Mouse (Mus musculus) ovary, adult 18-20 months (tissue): ENCODE measurements around the gene Lgals2.

Source experiments
- DNase-seq: peaks from one replicate; pipeline ENCODE4 v3.0.0; 2022; ENCODE audit warnings: low spot score, mixed read lengths

Lgals2 gene

DNA sequence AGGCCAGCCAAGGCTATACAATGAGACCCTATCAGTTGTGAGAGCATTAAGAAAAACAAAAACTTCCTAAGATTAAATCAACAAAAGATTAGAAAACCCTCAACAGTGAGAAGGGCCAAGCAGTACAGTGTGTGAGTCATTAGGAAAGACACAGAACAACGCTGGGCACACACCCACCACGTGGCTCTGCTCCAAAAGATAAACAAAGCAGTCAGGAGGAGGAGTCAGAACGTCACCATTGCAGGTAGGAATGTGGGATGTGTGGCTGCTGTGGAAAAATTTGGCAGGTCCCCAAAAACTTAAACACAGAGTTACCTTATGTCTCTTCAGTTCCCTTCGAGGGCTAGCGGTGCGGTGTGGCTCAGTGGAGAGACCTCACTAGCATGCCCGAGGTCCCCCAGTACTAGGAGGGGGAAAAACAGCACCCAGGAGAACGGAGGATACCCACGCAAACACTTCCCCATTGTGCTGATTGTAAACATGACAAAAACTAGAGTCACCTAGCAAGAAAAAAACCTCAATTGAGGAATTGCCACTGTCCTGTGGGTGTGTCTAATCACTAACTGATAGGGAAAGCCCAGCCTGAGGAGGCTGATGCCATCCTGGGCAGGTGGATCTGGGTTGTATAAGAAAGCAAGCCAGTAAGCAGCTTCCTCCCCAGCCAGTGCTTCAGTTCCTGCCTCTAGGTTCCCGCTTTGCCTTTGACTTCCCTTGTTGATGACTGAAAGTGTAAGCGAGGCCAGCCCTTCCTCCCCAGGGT is 39.8 kb downstream of the Lgals2 start:
- DNase-seq, result no peak

DNA sequence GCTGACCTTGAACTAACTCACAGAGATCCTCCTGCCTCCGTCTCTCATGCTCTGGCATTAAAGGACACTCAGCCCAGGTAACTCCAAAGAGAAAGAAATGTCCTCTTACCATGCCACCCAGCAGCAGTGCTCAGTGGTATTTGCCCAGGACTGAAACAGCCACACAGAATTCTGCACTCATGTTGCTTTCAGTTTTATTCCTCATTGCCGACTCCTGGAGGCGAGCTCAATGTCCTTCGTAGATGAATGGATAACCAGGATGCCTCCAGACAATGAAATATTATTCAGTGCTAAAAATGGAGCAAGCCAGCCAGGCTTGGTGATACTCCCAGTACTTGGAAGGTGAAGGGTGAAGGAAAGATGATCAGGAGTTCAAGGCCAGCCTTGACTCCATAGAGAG is 41.7 kb downstream of the Lgals2 start:
- DNase-seq, result no peak

DNA sequence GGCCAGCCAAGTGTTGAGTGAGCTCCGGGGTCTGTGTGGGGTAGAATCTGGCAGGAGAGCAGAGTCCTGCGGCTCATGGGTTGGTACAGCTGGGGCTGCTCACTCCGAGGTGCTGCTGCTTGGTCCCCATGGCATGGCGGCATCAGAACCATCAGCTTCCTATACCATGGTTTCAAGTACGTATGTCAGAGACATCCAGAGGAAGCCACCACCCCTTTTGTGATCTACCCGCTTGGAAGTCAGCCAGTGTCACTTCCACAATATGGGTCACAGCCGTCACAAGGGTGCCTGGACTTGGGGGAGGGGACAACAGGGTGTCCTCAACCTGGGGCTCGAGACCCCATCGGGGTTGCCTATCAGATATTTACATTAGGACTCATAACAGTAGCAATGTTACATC is 45.2 kb downstream of the Lgals2 start:
- no peak for DNase-seq

DNA sequence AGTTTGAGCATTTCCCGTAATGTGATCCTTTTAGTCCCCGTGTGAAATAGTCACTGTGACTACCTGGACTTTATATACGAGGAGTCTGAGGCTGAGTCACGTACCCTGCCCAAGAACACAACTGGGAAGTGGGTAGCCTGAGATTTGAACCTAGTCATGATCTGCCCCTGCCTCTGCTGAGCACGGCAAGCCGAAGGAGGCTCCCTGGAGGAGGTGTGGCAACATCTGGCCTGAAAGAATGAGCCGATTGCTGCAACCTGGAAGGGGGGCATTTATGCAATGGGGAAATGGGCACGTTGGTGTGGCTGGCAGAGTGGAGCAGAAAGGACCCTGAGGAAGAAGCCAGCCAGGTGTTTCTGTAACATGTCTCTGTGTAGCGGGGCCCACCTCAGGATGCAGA is 45.6 kb downstream of the Lgals2 start:
- DNase-seq, result no peak

DNA sequence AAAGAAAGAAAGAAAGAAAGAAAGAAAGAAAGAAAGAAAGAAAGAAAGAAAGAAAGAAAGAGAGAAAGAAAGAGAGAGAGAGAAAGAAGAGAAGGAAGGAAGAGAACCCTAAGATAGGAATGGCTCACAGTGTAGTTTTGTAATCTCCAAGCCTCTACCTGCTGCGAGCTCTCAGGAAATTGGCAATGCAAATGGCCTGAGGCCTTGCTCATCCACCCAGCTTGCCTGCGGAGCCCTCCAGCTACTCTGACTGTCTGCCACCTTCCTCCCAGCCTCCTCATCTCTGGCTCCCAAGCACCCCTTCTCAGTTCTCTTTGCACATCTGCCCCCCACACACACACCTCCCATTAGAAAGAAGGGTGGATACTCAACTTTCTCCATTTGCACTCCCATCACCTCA is 46.3 kb downstream of the Lgals2 start:
- no peak for DNase-seq

DNA sequence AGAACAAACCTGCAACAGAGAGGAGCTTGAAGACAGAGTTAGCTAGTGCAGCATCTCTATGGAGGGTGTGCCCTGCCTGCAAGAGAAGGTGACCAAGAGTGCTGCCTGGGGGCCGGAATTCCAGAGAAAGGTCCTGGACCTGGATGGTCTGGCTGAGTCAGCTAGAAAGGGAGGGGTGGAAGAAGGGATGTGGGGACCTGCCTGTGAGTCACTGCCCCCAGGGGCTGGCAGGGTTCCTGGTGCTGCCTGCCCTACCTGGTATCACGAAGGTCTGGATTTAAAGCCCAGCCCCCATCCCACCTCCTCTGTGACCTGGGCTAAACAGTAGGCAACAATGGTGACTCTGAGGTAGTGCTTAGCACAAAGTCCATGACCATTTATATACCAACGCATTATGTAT is 48.2 kb downstream of the Lgals2 start:
- DNase-seq, result no peak

DNA sequence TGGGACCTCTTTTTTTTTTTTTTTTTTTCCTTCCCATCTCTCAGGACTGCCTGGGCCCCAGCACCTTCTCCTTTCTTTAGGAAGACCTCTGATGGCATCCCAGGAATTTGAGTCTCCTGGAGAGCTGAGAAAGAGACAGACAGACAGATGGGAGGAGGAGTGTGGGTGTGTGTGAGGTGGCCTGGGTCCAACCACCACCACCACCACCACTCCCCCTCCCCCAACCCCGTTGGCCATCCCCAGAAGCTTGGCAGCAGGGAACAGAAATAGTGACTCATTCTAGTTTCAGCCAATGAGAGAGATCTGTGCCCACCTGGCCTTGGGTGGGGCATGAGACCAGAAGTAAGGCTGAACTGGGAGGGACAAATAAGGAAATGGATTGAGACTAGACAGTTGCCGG is 48.7 kb downstream of the Lgals2 start:
- DNase-seq, result no peak

DNA sequence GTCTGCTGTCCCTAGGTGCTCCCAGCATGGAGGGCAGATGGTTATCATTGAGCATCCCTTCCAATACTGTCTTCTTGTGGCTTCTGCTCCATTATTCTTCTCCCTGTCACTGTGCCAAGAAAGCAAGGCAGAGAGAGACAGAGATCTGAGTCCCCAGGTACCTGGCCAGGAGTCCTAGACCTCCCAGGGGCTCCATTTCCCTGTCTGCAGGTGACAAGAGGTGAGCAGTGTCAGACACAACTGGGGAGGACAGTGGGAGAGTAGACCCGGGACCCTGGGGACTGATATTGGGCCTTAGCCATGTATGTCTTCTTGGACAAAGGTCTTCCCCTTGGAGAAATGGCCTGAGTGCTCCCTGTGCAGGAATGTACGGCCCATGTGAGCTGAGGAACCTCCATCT is 50.0 kb downstream of the Lgals2 start:
- DNase-seq, result no peak

DNA sequence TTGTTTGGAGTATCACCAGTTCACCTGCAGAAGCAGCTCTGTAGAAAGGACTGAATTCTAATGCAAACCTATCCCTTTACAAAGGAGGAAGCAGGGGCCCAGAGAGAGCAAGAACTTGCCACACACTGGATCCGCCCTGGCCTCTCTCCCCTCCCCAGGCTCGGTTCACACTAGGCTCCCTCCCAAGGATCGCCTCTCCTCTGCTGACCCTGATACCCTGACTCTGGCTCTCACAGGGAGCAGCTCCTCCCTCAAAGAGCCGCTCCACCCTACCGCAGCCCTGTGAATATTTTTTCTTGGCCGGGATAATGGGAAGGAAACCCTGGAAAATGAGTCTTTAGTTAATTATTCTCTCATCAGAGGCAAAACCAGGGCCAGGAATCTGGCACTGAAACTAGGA is 51.0 kb downstream of the Lgals2 start:
- DNase-seq, result no peak

DNA sequence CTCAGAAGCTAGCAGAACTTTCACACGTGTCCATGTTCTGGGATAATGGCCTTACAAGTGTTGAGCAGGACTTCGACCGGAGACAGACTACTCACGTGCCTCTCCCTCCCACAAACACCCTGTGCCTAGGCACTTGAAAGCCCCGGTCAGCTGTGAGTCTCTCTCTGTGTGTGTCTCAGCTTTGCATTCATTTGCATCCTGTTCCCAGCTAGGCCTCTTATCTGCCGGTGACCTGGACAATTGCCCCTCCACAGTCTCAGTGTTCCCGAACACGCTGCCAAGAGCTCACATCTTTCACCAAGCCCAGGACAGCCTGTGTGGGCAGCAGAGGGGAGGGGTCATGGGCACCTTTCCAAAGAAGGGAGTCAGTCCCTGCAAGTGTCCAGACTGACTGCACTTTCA is 51.8 kb downstream of the Lgals2 start:
- peak; percentile 61 for DNase-seq

DNA sequence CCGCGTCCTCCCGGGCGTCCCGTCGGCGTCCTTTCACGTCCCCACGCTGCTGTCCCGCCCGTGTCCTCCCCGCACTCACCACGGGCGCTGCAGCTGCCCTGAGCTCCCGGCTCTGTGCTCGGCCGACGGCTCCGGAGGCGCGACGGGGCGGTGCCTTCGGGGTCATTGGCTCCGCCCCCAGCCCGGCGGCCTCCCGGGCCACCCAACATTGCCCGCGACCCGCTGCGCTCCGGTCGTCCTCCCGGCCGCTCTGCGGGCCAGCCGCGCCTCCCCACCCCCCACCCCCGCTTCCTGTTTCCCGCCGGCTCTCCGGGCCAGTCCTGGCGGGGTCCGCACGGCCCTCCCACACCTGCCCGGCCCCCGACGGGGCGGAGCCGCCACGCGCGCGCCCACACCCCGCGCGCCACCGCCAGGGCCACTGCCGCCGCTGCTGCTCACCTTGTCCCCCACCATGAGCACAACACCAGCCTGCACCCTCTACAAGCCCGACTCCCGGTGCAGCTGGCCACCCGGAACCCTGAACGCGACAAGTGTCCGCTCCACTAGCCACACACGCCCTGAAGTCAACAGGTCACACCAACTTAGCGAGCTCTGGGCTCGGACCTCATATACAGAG is 52.4 kb downstream of the Lgals2 start, which contains the start of gene Card10:
Gene Card10 (minus strand): TSS at position 267 of the 616 bp plus-strand sequence.
- DNase-seq, result no peak

DNA sequence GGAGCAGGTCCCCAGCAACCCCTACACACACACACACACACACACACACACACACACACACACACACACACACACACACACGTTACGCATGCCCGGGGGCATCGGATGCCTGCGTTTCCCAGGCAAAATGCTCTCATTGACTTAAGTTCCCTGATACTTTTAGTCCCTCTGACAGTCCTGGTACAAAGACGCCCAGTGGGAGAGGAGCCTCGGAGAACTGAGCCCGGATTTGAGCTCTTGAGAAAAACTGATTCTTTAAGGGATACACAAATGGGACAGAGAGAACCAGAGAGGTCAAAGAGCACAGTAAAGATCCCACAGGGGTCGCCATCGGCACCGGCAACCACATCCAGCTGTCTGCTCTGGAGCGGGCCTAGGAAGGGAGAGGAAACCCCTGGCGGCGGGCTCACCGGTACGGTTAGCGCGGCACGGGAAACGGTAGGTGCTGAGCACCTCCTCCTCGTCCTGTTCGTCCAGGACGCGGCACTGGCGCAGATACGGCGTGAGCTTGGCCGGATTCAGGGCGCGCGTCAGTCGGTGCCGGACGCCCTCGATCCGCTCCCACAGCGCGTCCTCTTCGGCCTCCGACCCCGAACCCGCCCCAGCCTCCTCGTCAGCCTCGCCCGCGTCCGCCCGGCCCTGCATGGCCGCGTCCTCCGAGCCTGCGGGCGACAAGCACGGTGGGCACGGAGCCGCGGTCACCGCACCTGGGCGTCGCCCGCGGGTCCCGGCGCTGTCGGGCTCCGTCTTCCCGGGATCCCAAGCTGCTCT is 53.2 kb downstream of the Lgals2 start:
- DNase-seq, result no peak

DNA sequence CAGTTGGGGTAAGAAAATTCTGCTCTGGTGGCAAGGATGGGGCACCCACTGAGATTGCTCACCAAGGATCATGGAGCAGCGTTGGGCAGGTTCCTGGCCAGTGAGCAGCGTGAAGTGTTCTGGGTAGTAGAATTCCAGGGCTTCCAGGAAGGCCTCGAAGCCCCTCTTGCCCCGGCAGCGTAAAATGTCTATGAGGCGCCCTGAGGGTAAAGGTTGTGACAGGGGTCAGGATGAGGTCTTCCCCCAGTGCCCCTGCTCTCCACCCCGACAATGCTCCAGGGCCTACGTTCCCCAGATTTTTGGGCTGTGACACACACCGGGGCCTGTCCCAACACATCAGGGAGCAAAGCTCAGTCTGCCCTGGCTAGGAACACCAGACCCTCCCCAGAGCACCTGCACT is 53.8 kb downstream of the Lgals2 start:
- no peak for DNase-seq
